Mouse (Mus musculus) cerebellum, adult (tissue): ENCODE results near the gene Erp29.
"Not testable (repeated sequence)": the region's sequence is repeated elsewhere in the genome, so short reads cannot be mapped to it uniquely, and the experiment has no call there.

Experiments used
- ATAC-seq: cut with Nextera tagmentation; 2 replicates; pipeline ENCODE4 v1.9.2; 2017; ENCODE audit warnings: mild to moderate bottlenecking, moderate library complexity, mixed read lengths; ENCODE audit not compliant: insufficient number of reproducible peaks, low FRiP score, low TSS enrichment

Gene Erp29

DNA sequence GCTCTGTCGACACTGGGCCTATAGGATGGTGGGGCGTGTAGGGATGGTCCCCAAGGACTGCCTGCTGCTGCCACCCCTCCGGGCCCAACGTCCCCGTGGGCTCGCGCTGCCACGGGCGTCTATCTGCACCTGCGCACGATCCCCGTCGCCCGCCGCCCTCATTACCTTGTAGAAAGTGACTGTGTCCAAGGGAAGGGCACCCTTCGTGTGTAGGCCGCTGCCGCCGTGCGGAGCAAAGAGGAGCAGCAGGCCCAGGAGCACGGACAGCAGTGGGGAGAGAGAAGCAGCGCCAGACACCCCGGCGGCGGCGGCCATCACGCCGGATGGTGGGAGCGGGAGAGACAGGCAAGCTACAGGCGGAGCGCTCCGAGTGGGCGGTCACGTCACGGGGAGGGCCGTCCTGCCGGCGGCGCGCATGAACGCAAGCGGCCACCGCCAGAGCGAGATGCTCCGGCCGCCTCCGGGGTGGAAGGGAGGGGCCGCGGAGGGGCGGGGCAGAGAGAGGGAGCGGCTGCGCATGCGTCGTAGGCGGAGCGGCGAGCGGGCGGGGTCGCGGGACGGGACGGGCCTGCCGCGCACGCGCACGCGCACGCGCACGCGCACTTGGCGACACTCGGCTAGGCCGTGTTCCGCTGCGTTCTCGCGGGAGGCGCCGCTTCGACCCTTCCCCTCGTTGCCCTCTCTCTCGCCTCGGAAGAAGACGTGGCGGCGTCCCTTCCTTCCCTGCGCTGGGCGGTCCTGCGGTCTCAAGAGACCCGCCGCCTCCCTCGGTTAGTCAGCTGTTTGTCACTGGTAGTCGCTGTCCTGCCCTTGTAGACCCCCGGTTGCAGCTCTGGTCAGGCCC, at the start of gene Erp29:
TSS of gene Erp29 (minus strand) at position 481 of the 844 bp plus-strand sequence.
- ATAC-seq = peak; percentile 94

DNA sequence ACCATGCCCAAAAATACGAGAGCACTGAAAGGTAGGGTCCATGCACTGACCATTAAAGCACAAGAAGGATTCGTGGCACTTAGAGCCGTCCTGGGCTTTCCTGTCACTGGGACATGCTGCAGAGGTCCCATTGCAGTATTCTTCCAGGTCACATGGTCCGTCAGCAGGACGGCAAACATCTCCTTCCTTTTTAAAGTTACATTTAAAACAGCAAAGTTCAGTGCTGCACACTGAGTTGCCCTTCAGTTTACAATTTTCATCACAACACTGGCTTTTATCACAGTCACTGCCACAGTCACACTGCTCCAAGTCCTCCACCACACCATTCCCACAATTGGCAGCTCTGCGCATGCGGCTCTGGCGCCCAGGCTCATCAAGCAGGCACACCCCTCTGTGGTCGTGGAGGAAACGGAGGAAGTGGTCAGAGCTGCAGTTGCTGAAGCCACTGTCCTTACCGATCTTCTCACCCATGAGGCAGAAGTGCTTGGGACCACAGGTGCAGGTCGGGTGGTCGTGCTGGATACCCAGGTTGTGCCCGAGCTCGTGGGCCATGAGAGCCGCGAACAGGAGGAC, 49.2 kb upstream of the Erp29 start:
- not testable (repeated sequence) for ATAC-seq

- ATAC-seq = no peak
Observed at GRCm38 (mm10) chr5:121500719-121501118, 48.4 kb upstream of the Erp29 start.

- no peak for ATAC-seq
Observed at GRCm38 (mm10) chr5:121493305-121493704, 41.0 kb upstream of the Erp29 start.

DNA sequence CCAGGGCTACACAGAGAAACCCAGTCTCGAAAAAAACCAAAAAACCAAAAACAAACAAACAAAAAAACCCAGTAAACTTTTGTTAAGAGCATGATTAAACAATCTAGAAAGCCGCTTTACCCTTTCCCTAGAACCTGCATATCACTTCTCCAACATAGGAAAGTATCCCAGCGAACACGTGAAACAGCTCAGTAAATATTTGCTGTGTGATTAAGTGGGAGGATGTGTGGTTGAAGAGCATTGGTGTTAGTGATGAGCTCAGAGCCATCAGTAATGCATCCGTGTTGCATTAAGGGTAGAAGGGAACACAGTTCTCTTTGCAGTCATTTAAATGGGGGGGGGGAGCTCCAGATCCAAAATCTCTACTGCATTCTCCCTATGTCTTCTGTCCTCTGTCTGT, 32.5 kb upstream of the Erp29 start:
- no peak for ATAC-seq

DNA sequence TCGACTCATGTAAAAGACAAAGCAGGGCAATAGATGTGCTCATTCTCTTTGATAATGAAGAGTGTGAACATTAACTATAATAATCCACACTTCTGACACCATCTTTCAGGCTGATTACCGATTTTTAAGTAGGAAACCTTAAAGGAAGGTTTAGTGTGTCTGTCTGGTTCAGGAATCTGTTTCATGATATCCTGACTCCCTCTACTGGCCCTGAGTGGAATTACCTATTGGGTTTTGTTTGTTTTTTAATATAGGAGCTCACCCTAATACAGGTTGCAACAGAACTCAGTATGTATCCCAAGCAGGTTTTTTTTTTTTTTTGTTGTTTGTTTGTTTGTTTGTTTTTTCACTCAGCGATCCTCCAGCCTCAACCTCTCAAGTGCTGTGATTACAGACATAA, 25.4 kb upstream of the Erp29 start:
- ATAC-seq = no peak

GRCm38 (mm10) chr5:121476040-121476439, 23.7 kb upstream of the Erp29 start:
- ATAC-seq = no peak

DNA sequence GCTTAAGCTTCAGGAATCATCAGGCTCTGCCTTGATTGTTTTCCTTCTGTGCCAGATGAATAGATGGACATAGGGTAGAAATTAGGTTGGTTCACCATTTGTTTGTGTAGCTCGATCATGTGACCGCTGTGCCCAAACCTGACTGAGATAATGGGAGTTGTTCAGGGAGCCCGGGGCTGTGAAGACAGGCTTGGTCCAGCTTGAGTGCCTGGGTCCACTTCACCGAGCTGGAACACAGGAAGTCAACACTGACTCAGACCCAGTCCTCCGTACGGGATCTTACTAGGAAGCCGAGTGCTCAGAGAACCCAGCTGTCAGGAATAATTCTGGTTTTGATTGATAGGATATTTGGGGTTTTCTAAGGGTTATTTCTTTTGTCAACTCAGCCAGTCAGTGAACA, 22.3 kb upstream of the Erp29 start:
- no peak for ATAC-seq

DNA sequence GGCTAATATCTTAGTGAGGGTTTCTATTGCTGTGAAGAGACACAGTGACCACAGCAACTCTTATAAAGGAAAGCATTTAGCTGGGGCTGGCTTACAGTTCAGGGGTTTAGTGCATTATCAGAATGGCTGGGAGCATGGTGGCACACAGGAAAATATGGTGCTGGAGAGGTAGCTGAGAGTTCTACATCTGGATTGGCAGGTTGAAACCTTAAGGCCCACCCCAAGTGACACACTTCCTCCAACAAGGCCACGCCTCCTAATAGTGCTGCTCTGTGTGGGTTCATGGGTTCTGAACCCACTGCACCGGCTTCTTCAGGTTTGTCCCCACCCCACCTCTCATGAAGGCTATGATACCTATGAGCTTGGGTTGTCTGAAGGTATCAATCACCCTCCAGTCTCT, 20.1 kb upstream of the Erp29 start:
- no peak for ATAC-seq

GRCm38 (mm10) chr5:121469566-121469965, 17.3 kb upstream of the Erp29 start:
- ATAC-seq = no peak

- no peak for ATAC-seq
Observed at GRCm38 (mm10) chr5:121463601-121464250, 11.4 kb upstream of the Erp29 start.

DNA sequence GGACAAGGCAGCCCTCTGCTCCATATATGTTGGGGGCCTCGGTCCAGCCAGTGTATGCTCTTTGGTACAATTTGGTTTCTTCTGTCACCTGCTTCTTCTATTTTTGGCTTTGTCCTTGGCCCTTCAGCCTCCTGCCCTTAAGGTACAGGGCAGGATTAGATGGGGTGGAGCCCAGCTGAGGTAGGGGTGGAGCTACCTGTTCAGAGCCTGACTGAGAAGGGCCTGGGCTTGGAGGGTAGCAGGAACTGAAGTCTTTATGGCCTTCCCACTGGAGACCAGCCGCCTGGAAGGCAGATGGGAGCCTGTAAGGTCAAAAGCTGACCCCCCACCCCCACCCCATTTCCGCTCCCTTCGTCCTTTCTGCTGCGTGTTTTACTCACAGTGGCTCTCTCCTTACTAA, 10.7 kb upstream of the Erp29 start:
- ATAC-seq = no peak

- ATAC-seq = no peak
Observed at GRCm38 (mm10) chr5:121462171-121462502, 9.8 kb upstream of the Erp29 start.

DNA sequence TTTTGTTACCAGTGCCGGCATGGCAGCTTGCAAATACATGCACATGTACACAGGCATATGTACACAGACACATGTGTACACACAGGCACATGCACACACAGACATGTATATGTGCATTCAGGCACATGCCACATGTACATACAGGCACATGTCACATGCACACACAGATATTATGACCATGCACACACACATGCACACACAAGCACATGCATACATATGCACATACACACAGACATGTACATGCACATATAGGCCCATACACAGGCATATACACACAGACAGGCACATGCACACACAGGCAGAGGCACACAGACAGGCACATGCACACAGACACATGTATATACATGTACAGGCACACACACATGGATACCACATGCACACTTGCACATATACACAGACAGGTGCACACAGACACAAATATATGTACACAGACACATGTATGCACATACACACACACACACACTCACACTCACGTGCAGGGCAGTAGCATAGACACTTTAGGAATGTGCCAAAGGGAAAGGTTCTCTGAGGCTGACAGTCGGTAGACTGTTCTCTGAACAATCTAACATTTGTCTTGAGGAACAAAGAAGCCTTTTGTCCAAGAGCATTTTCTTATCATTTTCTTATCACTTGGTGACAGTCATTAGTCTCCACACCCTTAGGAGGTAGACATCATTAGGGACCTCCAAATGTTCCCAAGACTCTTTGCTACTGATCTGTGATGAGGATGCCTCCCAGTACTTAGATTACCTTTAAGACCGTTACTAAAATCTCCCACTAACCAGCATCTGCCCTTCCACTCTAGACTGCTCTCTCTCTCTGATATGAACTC, 9.2 kb upstream of the Erp29 start:
- ATAC-seq = no peak

DNA sequence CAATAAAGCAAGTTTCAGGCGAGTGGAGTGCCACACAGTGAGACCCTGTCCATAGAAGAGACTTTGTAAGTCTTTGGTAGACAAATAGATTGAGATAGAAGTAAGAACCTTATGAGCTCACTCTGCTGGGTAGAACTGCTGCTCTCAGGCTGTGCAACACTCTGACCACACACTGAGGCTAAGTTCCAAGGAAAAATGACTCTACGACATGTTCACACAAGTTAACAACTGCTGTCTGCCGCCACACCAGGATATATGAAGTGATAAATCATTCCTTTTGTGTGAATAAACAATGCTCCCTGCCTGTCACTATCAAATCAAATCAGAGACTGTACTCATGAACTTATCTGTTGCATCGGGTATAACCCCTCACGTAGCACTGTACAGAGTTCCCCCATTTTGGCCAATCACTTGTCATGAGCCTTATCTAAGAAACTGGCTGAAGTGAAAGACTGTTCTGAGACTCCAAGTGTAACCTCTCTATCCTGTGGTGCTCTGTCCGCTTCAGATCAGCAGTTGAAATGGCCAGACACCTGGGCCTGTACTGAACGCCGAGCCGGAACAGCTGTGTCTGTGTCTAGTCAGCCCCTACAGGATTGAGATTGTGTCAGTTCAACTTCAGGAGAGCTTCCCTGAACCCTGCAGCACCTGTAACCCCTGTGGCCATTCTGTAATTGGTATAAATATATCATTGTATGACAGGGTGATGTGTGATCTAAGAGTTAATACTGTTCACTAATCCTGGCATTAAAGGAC, 3.4 kb upstream of the Erp29 start:
- ATAC-seq = no peak

- ATAC-seq = no peak
Observed at GRCm38 (mm10) chr5:121454503-121454782, 2.1 kb upstream of the Erp29 start.

- no peak for ATAC-seq
Observed at GRCm38 (mm10) chr5:121453743-121454502, 1.6 kb upstream of the Erp29 start.

DNA sequence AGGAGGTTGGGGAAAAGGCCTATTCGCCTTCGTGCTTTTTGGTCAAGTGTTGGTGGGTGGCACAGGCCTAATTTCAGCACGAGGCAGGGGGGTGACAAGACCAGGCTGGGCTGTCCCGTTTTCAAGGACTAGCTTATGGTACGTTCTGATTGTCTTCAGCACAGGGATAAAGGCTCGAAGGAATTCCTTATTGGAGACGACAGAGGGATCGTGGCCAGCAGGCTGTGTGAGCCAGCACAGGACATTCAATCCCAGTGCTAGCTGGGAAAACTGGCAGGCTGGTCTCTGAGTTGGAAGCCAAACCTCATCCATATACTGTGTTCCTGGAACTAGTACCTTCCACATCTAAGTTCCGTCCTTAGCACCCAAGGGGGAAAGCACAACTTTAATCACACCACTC, 600 bp upstream of the Erp29 start:
- ATAC-seq = 0 out of 2 replicates have a peak, but pooled peaks have one; percentile 11

DNA sequence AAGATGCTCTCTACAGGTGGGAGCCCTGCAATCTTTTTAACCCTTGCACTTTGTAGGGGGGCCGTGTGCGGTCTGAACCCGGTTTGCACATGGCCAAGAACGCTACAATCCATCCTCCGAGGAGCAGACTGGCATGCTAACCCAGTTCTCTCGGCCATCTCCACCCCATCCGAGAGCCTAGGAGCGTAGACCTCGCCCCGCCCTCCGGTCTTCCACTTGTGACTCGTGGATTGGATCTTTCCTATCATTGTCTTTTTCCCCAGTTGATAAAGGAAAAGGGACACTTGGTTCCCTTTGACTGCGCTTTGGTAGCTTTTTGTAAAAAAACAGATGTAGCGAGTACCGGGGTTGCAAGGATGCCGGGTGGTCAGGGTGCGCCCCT, 671 bp downstream of the Erp29 start, which contains the start of gene Tmem116:
TSS of gene Tmem116 (plus strand) at position 250 of the 382 bp plus-strand sequence.
- peak; percentile 21; the same call in 1 of the 2 replicates for ATAC-seq
